Mouse (Mus musculus): ENCODE measurements around the gene Gm20820. TPM values are rescaled to one million over a fixed set of nuclear protein-coding genes. Genes with fewer than 3 reads are reported as not detected.

Gene Gm20820
- total RNA-seq (2023), result not detected

GRCm38 (mm10) chrY:86061472-86061871 lies at the start of gene Gm20820:
TSS of gene Gm20820 (plus strand) at chrY:86061772.

